Mouse (Mus musculus) ovary, postnatal 14 days (tissue): ENCODE measurements around the gene Zrsr1.

Experiments
- DNase-seq: peaks from one replicate; pipeline ENCODE4 v3.0.0; 2022; ENCODE audit warnings: low spot score

Zrsr1 gene

GRCm38 (mm10) chr11:22972746-22973526 is 1.1 kb downstream of the Zrsr1 start:
- peak; percentile 61 for DNase-seq

DNA sequence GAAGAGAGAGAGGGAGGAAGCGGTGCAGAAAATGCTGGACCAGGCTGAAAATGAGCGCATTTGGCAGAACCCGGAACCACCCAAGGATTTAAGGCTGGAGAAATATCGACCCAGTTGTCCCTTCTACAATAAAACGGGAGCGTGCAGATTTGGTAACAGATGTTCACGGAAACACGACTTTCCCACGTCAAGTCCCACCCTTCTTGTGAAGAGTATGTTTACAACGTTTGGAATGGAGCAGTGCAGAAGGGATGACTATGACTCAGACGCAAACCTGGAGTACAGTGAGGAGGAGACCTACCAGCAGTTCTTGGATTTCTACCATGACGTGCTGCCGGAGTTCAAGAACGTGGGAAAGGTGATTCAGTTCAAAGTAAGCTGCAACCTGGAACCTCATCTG is 1.8 kb downstream of the Zrsr1 start:
- no peak for DNase-seq

- DNase-seq: no peak
Measured at GRCm38 (mm10) chr11:22978215-22978614, 6.4 kb downstream of the Zrsr1 start.

GRCm38 (mm10) chr11:22978711-22979110 is 6.9 kb downstream of the Zrsr1 start:
- DNase-seq: no peak

DNA sequence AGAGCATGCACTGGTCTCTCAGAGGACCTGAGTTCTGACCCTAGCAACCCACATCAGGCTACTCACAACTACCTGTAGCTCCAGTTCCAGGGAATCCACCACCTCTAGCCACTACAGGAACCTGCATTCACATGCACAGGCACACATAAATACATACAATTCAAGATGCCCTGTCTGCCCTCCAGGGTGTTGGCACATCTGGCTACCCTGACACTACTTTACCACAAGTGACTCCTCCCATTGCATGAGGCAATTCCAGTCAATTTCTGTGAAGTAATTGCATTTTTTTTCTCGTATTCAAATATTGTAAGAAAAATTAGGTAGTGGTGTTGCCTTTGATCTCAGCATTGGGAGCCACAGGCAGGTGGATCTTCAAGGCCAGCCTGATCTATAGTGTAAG is 7.4 kb downstream of the Zrsr1 start:
- DNase-seq: no peak

- DNase-seq: no peak
Measured at GRCm38 (mm10) chr11:22981041-22981440, 9.2 kb downstream of the Zrsr1 start.

DNA sequence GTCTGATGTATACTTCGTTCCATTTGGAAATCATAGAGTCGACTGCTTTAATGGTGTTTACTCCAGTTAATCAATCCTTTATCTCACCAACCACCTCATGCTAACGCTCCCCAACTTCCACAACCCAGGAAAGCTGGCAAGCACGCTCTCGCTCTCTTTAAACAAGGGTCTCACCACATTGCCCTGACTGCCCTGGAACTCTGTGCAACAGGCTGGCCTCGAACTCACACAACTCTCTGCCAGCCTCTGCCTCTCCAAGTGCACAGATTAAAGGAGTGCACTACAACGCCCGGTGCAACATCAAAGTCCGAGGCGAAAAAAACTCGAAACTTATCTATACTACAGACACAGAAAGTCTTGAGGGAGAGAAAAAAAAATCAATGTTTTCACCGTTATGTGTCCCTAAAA is 9.7 kb downstream of the Zrsr1 start:
- no peak for DNase-seq

GRCm38 (mm10) chr11:22981984-22982757 is 10.4 kb downstream of the Zrsr1 start, which contains the start of the genes Gm28048 and Commd1:
Gene Gm28048, minus strand, starts transcription at chr11:22982090.
Gene Commd1, minus strand, starts transcription at chr11:22982382.
- DNase-seq: peak; percentile 96

GRCm38 (mm10) chr11:22982846-22983245 is 11.0 kb downstream of the Zrsr1 start:
- DNase-seq: no peak

DNA sequence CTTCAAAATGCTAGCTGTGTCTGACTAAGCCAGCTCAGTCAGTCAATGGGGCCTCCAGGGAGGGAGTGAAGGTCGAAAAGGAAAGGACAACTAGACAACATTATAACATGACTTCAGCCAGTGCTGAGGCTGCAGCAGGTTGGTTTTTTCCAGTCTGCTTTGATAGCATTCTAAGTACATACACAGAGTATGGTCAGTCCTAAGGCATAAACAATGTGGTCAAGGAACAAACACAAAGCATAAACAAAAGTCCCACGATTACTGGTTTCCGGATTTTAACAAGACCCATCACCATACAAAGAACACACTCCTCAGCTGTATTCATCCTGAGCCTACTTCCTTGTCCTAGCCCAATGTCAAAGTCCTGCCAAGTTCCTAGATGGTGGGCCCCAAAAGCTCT is 13.7 kb downstream of the Zrsr1 start:
- DNase-seq: no peak

DNA sequence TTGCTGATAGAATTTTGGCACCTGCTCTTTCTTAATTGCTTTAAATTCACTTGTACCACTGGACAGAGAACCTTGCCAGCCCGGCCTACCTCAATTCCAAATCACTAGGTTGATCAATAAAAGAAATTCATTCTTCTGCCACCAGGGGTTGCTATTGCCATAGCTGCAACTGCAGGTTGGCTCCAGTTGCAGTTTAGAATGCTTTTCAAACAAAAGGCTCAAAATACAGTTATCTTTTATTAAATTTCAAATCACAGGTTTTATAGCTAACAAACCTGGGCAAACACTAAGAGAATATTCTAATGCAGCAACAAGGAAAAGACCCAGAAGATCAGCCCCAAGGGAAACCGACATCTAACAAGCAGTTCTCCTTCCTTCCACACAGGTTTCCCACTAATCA is 15.6 kb downstream of the Zrsr1 start:
- DNase-seq: peak; percentile 45

DNA sequence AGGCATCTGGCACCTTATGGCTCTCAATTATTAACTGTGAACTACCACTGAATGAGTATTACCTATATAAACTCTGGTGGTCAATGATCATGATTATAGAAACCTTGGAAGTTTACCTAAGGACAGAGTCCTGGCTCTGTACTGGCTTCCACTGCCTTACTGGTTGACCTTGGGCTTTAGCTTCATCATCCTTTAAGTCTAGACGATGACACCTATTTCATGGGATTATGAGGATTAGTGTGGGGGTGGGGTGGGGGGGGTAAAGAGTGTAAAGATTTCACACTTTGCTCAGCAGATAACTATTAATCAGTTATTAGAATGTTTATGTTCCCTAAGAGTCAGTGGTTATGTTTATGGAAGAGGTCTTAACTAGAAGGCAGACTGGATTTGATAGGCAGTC is 18.0 kb downstream of the Zrsr1 start:
- DNase-seq: no peak

GRCm38 (mm10) chr11:22990393-22991126 is 18.8 kb downstream of the Zrsr1 start, which contains the start of gene Cct4:
Gene Cct4, plus strand, starts transcription at chr11:22990519.
- DNase-seq: peak; percentile 94

DNA sequence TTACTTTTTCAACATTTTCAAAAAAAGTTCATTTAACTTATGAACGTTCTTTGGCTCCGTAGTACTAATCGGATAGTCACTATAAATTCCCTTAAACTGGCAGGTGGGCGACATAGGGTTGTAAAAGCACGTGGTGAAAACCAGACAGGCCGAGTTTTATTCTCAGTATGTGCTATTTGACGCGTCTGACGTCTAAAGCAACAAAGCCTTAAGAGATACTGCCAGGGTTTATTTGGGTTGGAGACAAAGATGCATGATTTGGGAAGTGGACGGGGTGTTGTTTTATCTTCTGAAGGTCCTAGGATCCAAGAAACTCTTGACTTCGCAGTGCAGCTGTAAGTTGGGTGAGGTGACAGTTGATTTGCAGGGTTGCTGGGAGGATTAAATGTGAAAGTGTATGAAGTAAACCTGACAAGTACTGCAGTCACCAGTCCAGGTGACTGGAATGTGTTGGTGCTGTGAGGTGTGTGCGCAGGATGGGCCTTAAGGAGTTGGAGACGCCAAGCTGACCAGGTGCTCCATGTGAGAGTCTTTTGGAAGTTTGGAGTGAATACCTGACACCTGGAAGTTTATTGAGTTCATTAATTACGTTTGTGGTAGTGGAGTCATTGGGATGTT is 19.5 kb downstream of the Zrsr1 start:
- DNase-seq: no peak

DNA sequence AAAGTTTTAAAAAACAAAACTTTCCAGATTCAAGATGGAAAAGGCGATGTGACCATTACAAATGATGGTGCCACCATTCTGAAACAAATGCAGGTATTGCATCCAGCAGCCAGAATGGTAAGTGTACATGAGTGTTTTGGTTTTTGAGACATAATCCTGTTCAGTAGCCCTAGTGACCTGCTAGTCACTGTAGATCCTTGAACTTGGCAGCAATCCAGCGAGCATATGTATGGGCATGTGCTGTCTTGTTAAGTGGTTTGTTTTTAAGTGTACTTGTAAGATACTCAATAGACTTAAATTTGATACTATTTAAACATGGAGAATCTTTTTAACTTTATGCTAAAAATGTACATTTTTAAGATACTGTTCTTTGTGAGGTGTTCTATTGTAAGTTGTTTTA is 22.5 kb downstream of the Zrsr1 start:
- DNase-seq: no peak

DNA sequence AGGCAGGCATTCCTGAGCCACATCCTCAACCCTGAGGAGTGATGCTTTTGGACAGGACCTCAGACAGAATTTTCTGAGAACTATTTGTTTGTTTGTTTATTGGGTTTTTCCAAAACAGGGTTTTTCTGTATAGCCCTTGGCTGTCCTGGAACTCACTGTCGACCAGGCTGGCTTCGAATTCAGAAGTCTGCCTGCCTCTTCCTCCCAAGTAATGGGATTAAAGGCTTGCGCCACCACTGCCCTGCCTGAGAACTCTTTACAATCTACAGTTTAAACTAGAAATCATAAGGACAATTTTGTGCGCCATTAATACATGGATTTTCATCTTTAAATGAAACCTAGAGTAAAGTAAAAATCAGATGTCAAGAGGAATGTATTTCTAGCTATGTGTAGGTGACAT is 23.7 kb downstream of the Zrsr1 start:
- DNase-seq: no peak

DNA sequence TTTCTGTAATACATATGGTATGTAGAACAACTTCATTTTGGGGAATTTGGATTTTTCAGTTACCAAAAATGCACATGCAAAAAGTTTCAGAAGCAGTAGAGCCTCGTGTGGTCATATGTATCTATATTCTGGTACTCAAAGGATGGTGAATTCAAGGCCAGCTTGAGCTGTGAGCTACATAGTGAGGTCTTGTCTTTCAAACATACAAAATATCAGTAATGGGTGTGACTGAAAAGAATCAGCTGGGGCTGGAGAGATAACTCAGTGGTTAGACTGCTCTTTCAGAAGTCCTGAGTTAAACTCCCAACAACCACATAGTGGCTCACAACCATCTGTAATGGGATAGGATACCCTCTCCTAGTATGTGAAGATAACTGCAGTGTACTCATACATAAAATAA is 26.5 kb downstream of the Zrsr1 start:
- DNase-seq: no peak

GRCm38 (mm10) chr11:23005276-23005675 is 33.5 kb downstream of the Zrsr1 start:
- no peak for DNase-seq

- DNase-seq: no peak
Measured at GRCm38 (mm10) chr11:23007166-23007480, 35.3 kb downstream of the Zrsr1 start.

GRCm38 (mm10) chr11:23007481-23008180 is 35.8 kb downstream of the Zrsr1 start, which contains the start of gene Fam161a:
Gene Fam161a, plus strand, starts transcription at chr11:23007531.
- peak; percentile 54 for DNase-seq

GRCm38 (mm10) chr11:23008181-23008823 is 36.5 kb downstream of the Zrsr1 start:
- DNase-seq: peak; percentile 68
